Mouse (Mus musculus) mouse embryonic stem cell (cell line): ENCODE measurements around the gene Mtch2.
"Not testable (repeated sequence)": the region's sequence is repeated elsewhere in the genome, so short reads cannot be mapped to it uniquely, and the experiment has no call there.

Experiments
- in situ Hi-C, 2 experiments: fragments of 300-500 bp; cut with MboI; formaldehyde crosslinking; loops; 1 replicate in 1 of 2; 3 replicates in 1 of 2; pipeline ENCODE4 v1.14.3; 2019 to 2020; ENCODE audit warnings: low sequenced_read_pairs in 2 of 2, low pct_unique_long_range_greater_than_20kb in 1 of 2, mixed read lengths in 1 of 2; ENCODE audit not compliant: unreplicated experiment in 1 of 2

The Mtch2 gene

GRCm38 (mm10) chr2:90846955-90847680 lies at the start of gene Mtch2:
Gene Mtch2 (plus strand): TSS chr2:90847155.
- in situ Hi-C loops, result no loop called here

GRCm38 (mm10) chr2:90808241-90809126 lies 38.5 kb upstream of the Mtch2 start:
- in situ Hi-C loops, result no loop called here

GRCm38 (mm10) chr2:90810751-90811150 lies 36.2 kb upstream of the Mtch2 start:
- in situ Hi-C loops, result no loop called here

GRCm38 (mm10) chr2:90815266-90815665 lies 31.7 kb upstream of the Mtch2 start:
- in situ Hi-C loops, result no loop called here

GRCm38 (mm10) chr2:90816144-90816543 lies 30.8 kb upstream of the Mtch2 start:
- in situ Hi-C loops, result no loop called here

GRCm38 (mm10) chr2:90818710-90819109 lies 28.2 kb upstream of the Mtch2 start:
- in situ Hi-C loops, result no loop called here

- in situ Hi-C loops, result no loop called here
These were observed 26.1 kb upstream of the Mtch2 start for GRCm38 (mm10) chr2:90820894-90821293.

GRCm38 (mm10) chr2:90822978-90823377 lies 24.0 kb upstream of the Mtch2 start:
- in situ Hi-C loops, result no loop called here

GRCm38 (mm10) chr2:90823781-90824180 lies 23.2 kb upstream of the Mtch2 start:
- in situ Hi-C loops, result no loop called here

GRCm38 (mm10) chr2:90824528-90824927 lies 22.4 kb upstream of the Mtch2 start:
- in situ Hi-C loops, result not testable (repeated sequence)

- in situ Hi-C loops, result no loop called here
These were observed 21.3 kb upstream of the Mtch2 start for GRCm38 (mm10) chr2:90825515-90826172.

- in situ Hi-C loops, result no loop called here
These were observed 18.2 kb upstream of the Mtch2 start for GRCm38 (mm10) chr2:90828739-90829138.

- in situ Hi-C loops, result no loop called here
These were observed 13.5 kb upstream of the Mtch2 start for GRCm38 (mm10) chr2:90833502-90833901.

GRCm38 (mm10) chr2:90838621-90839020 lies 8.3 kb upstream of the Mtch2 start:
- in situ Hi-C loops, result no loop called here

GRCm38 (mm10) chr2:90843666-90844065 lies 3.3 kb upstream of the Mtch2 start:
- in situ Hi-C loops, result no loop called here

GRCm38 (mm10) chr2:90844262-90844661 lies 2.7 kb upstream of the Mtch2 start:
- in situ Hi-C loops, result no loop called here

- in situ Hi-C loops, result no loop called here
These were observed 1.7 kb upstream of the Mtch2 start for GRCm38 (mm10) chr2:90845234-90845633.

- in situ Hi-C loops, result no loop called here
These were observed 784 bp upstream of the Mtch2 start for GRCm38 (mm10) chr2:90846171-90846570.

GRCm38 (mm10) chr2:90846597-90846954 lies 379 bp upstream of the Mtch2 start:
- in situ Hi-C loops, result no loop called here
